ENCODE assay signal across 8 mouse cellular contexts in genomic region chr13:41220304-41220834, GRCm38 (mm10). TPM values are rescaled to one million over a fixed set of nuclear protein-coding genes. Genes with fewer than 3 reads are reported as not detected.
DNase-seq lines count a peak whose midpoint lies in the region; ATAC-seq lines count a peak whose summit lies in the region.

Elovl2 (minus strand) TSS chr13:41220405.

- H3K4me1 ChIP-seq in forebrain, embryonic 10.5 days: peaks cover 27% of the 10 kb centered on the region
- peaks cover 4% of the 10 kb centered on the region for H3K4me1 ChIP-seq in heart, embryonic 13.5 days
- H3K4me1 ChIP-seq in kidney, embryonic 16.5 days (ENCODE audit: insufficient read depth, low read length): 0 out of 2 replicates have a peak, but pooled peaks cover 4% of the 10 kb centered on the region
- peaks cover 14% of the 10 kb centered on the region for H3K4me1 ChIP-seq in liver, embryonic 13.5 days (replicated peaks)
- peaks cover 7% of the 10 kb centered on the region; the same call in 1 of the 2 replicates for H3K4me1 ChIP-seq in stomach, embryonic 15.5 days

- H3K4me3 ChIP-seq in forebrain, embryonic 10.5 days: peak within 1 kb of the TSS; percentile 78
- H3K4me3 ChIP-seq in heart, embryonic 13.5 days: peak within 1 kb of the TSS; percentile 65
- peak within 1 kb of the TSS; percentile 62 for H3K4me3 ChIP-seq in kidney, embryonic 16.5 days (ENCODE audit: low read length)
- H3K4me3 ChIP-seq in liver, embryonic 13.5 days (replicated peaks): peak within 1 kb of the TSS; percentile 63
- peak within 1 kb of the TSS; percentile 58 for H3K4me3 ChIP-seq in stomach, embryonic 15.5 days (replicated peaks)

- peaks cover 34% of the 10 kb centered on the region for H3K9me3 ChIP-seq in forebrain, embryonic 10.5 days
- no peaks in the 10 kb centered on the region for H3K9me3 ChIP-seq in heart, embryonic 13.5 days
- H3K9me3 ChIP-seq in kidney, embryonic 16.5 days (ENCODE audit: low read length): peaks cover 27% of the 10 kb centered on the region
- H3K9me3 ChIP-seq in liver, embryonic 13.5 days (replicated peaks): no peaks in the 10 kb centered on the region
- H3K9me3 ChIP-seq in stomach, embryonic 15.5 days: no peaks in the 10 kb centered on the region

- peak within 1 kb of the TSS; percentile 75 for H3K9ac ChIP-seq in heart, embryonic 13.5 days
- H3K9ac ChIP-seq in kidney, embryonic 16.5 days (replicated peaks; ENCODE audit: low read length): peak within 1 kb of the TSS; percentile 65
- peak within 1 kb of the TSS; percentile 65 for H3K9ac ChIP-seq in liver, embryonic 13.5 days
- H3K9ac ChIP-seq in stomach, embryonic 15.5 days: no peak within 1 kb of the TSS

- 1% methylated on average over 68 of the region's 77 CpGs for WGBS in forebrain, embryonic 10.5 days
- 2% methylated on average over 76 of the region's 77 CpGs for WGBS in heart, embryonic 13.5 days
- 3% methylated on average over 48 of the region's 77 CpGs for WGBS in kidney, embryonic 16.5 days
- WGBS in liver, embryonic 13.5 days (ENCODE audit: insufficient replicate concordance): 2% methylated on average over 54 of the region's 77 CpGs
- WGBS in stomach, embryonic 15.5 days: 3% methylated on average over 38 of the region's 77 CpGs

- peak; percentile 49 for DNase-seq in layer of hippocampus, adult 11-12 months (ENCODE audit: low spot score)
- DNase-seq in layer of hippocampus, adult 9-10 months (ENCODE audit: low spot score): no peak
- DNase-seq in forebrain, embryonic 10.5 days (ENCODE audit: extremely low spot score, low spot score): peak; percentile 81
- peak; percentile 43 for DNase-seq in liver, embryonic 13.5 days
- peak; percentile 89 for DNase-seq in neural tube, embryonic 10.5 days (ENCODE audit: extremely low spot score, low spot score)

- peak within 1 kb of the TSS; percentile 76 for H3K4me2 ChIP-seq in heart, embryonic 13.5 days
- H3K4me2 ChIP-seq in kidney, embryonic 16.5 days (replicated peaks; ENCODE audit: low read depth, low read length): peak within 1 kb of the TSS; percentile 75
- peak within 1 kb of the TSS; percentile 71 for H3K4me2 ChIP-seq in liver, embryonic 13.5 days
- H3K4me2 ChIP-seq in stomach, embryonic 15.5 days: peak within 1 kb of the TSS; percentile 79

- peak within 1 kb of the TSS; percentile 94 for H3K27ac ChIP-seq in forebrain, embryonic 10.5 days
- no peak within 1 kb of the TSS for H3K27ac ChIP-seq in heart, embryonic 13.5 days (replicated peaks)
- H3K27ac ChIP-seq in kidney, embryonic 16.5 days (ENCODE audit: low read length): no peak within 1 kb of the TSS
- H3K27ac ChIP-seq in liver, embryonic 13.5 days: no peak within 1 kb of the TSS
- no peak within 1 kb of the TSS for H3K27ac ChIP-seq in stomach, embryonic 15.5 days

- peak; percentile 83 for ATAC-seq in heart, embryonic 13.5 days (ENCODE audit: extremely low read depth, insufficient number of reproducible peaks, low FRiP score, low TSS enrichment)
- peak; percentile 93 for ATAC-seq in kidney, embryonic 16.5 days (ENCODE audit: low FRiP score, low TSS enrichment)
- peak; percentile 83 for ATAC-seq in liver, embryonic 13.5 days (ENCODE audit: low read depth)
- ATAC-seq in stomach, embryonic 15.5 days (ENCODE audit: insufficient read depth, low FRiP score, low read depth): peak; percentile 91

- H3K36me3 ChIP-seq in forebrain, embryonic 10.5 days (replicated peaks): no peaks in the 10 kb centered on the region
- no peaks in the 10 kb centered on the region for H3K36me3 ChIP-seq in heart, embryonic 13.5 days
- no peaks in the 10 kb centered on the region for H3K36me3 ChIP-seq in kidney, embryonic 16.5 days (ENCODE audit: insufficient read depth, low read length)
- H3K36me3 ChIP-seq in liver, embryonic 13.5 days: no peaks in the 10 kb centered on the region
- no peaks in the 10 kb centered on the region for H3K36me3 ChIP-seq in stomach, embryonic 15.5 days

- no peaks in the 10 kb centered on the region for H3K27me3 ChIP-seq in forebrain, embryonic 10.5 days (ENCODE audit: poor library complexity, severe bottlenecking)
- no peaks in the 10 kb centered on the region for H3K27me3 ChIP-seq in heart, embryonic 13.5 days (replicated peaks)
- no peaks in the 10 kb centered on the region for H3K27me3 ChIP-seq in kidney, embryonic 16.5 days (ENCODE audit: insufficient read depth, low read length)
- H3K27me3 ChIP-seq in liver, embryonic 13.5 days: peaks cover 19% of the 10 kb centered on the region
- no peaks in the 10 kb centered on the region for H3K27me3 ChIP-seq in stomach, embryonic 15.5 days (replicated peaks)

RNA-seq across cellular contexts. Expression of gene Elovl2, which starts in this region (rescaled TPM):
- 46.0 and 50.9 TPM in 2 replicates for polyA plus RNA-seq in forebrain, embryonic 10.5 days (2016; fragmentation: Nextera tagmentation; extraction: Ambion mirVana)
- 1.5 and 2.1 TPM in 2 replicates for polyA plus RNA-seq in heart, embryonic 13.5 days (2015; fragmentation: Nextera tagmentation; extraction: Ambion mirVana)
- 23.3 and 23.7 TPM in 2 replicates for polyA plus RNA-seq in kidney, embryonic 16.5 days (2015; fragmentation: Nextera tagmentation; extraction: Ambion mirVana)
- 24.3 and 34.8 TPM in 2 replicates for polyA plus RNA-seq in liver, embryonic 13.5 days (2015; fragmentation: Nextera tagmentation; extraction: Ambion mirVana)
- polyA plus RNA-seq in stomach, embryonic 15.5 days (2015; fragmentation: Nextera tagmentation; extraction: Ambion mirVana): 8.0 and 8.5 TPM in 2 replicates
